Mouse (Mus musculus) kidney, adult 2 months (tissue): ENCODE measurements around the gene Glyat.

Source experiments
- CTCF ChIP-seq: fragments of 200-500 bp; conservative IDR thresholded peaks from 2 replicates; pipeline ENCODE4 v1.5.1; 2011; ENCODE audit warnings: low read depth, mild to moderate bottlenecking, control low read depth, low read length, moderate library complexity, mixed read lengths; ENCODE audit not compliant: insufficient read depth, insufficient read length
- POLR2A ChIP-seq: fragments of 200-500 bp; IDR thresholded peaks from one replicate; pipeline ENCODE4 v1.6.1; 2011; ENCODE audit warnings: low read depth, low read length, control low read depth

GRCm38 (mm10) chr19:12597073-12597405 is 36.1 kb upstream of the Glyat start:
- TF ChIP-seq CTCF (no peak), POLR2A (peak; percentile 44)
